Mouse (Mus musculus) layer of hippocampus, adult 11-12 months (tissue): ENCODE data around the gene Atp8b2.

ENCODE experiments used
- DNase-seq: peaks from one replicate; pipeline ENCODE4 v3.0.0; 2022; ENCODE audit warnings: low spot score

The Atp8b2 gene

GRCm38 (mm10) chr3:89959435-89959834, 3.9 kb downstream of the Atp8b2 start:
- peak; percentile 54 for DNase-seq

- no peak for DNase-seq
Observed at GRCm38 (mm10) chr3:89957880-89958279, 5.4 kb downstream of the Atp8b2 start.

- DNase-seq = no peak
Observed at GRCm38 (mm10) chr3:89956177-89956971, 6.9 kb downstream of the Atp8b2 start.

GRCm38 (mm10) chr3:89953420-89953819, 9.9 kb downstream of the Atp8b2 start:
- peak; percentile 85 for DNase-seq

- DNase-seq = no peak
Observed at GRCm38 (mm10) chr3:89948655-89949054, 14.7 kb downstream of the Atp8b2 start.

- no peak for DNase-seq
Observed at GRCm38 (mm10) chr3:89948021-89948420, 15.3 kb downstream of the Atp8b2 start.

- no peak for DNase-seq
Observed at GRCm38 (mm10) chr3:89945026-89945425, 18.3 kb downstream of the Atp8b2 start.

- no peak for DNase-seq
Observed at GRCm38 (mm10) chr3:89942894-89943293, 20.4 kb downstream of the Atp8b2 start.

- no peak for DNase-seq
Observed at GRCm38 (mm10) chr3:89936495-89936894, 26.8 kb downstream of the Atp8b2 start.

GRCm38 (mm10) chr3:89932925-89933324, 30.4 kb downstream of the Atp8b2 start:
- no peak for DNase-seq

GRCm38 (mm10) chr3:89928956-89929355, 34.4 kb downstream of the Atp8b2 start:
- DNase-seq = no peak

GRCm38 (mm10) chr3:89926440-89926839, 36.9 kb downstream of the Atp8b2 start:
- DNase-seq = no peak

- no peak for DNase-seq
Observed at GRCm38 (mm10) chr3:89920711-89921110, 42.6 kb downstream of the Atp8b2 start.

- no peak for DNase-seq
Observed at GRCm38 (mm10) chr3:89917408-89917807, 45.9 kb downstream of the Atp8b2 start.

GRCm38 (mm10) chr3:89916622-89917021, 46.7 kb downstream of the Atp8b2 start:
- no peak for DNase-seq

- DNase-seq = no peak
Observed at GRCm38 (mm10) chr3:89914700-89915099, 48.6 kb downstream of the Atp8b2 start.

GRCm38 (mm10) chr3:89912543-89913391, 50.5 kb downstream of the Atp8b2 start, which contains the start of gene Il6ra:
Il6ra (minus strand) TSS chr3:89913196.
- peak; percentile 86 for DNase-seq

GRCm38 (mm10) chr3:89912108-89912542, 51.2 kb downstream of the Atp8b2 start:
- DNase-seq = no peak

GRCm38 (mm10) chr3:89911207-89911606, 52.1 kb downstream of the Atp8b2 start:
- DNase-seq = peak; percentile 56

GRCm38 (mm10) chr3:89909703-89910542, 53.4 kb downstream of the Atp8b2 start:
- no peak for DNase-seq

- no peak for DNase-seq
Observed at GRCm38 (mm10) chr3:89908836-89909235, 54.5 kb downstream of the Atp8b2 start.

GRCm38 (mm10) chr3:89907846-89908245, 55.5 kb downstream of the Atp8b2 start:
- DNase-seq = no peak
